Mouse (Mus musculus) heart, embryonic 16.5 days (tissue): Measurements from ENCODE around the gene Pdcl2. TPM values are rescaled to one million over a fixed set of nuclear protein-coding genes. Genes with fewer than 3 reads are reported as not detected.

Experiments used
- ATAC-seq: fragments of 200-750 bp; cut with Nextera tagmentation; replicated peaks from 2 replicates; pipeline ENCODE4 v1.8.0; 2017; ENCODE audit warnings: moderate number of reproducible peaks; ENCODE audit not compliant: insufficient read depth, low FRiP score; ENCODE audit errors: extremely low read depth
- H3K27ac ChIP-seq: fragments of 300-500 bp; sonication (generic); 2 replicates; pipeline ENCODE4 v1.5.1; 2014; ENCODE audit warnings: mild to moderate bottlenecking, low read length, control low read depth, moderate library complexity
- H3K27me3 ChIP-seq: fragments of 300-500 bp; sonication (generic); 2 replicates; pipeline ENCODE4 v1.6.1; 2014; ENCODE audit warnings: low read length, mixed read lengths; ENCODE audit not compliant: control insufficient read depth, insufficient read depth
- H3K36me3 ChIP-seq: fragments of 300-500 bp; sonication (generic); 2 replicates; pipeline ENCODE4 v1.6.1; 2014; ENCODE audit not compliant: control insufficient read depth, insufficient read depth
- H3K4me1 ChIP-seq: fragments of 300-500 bp; sonication (generic); 2 replicates; pipeline ENCODE4 v1.6.1; 2014; ENCODE audit warnings: low read length, mixed read lengths; ENCODE audit not compliant: control insufficient read depth, insufficient read depth
- H3K4me2 ChIP-seq: fragments of 300-500 bp; sonication (generic); 2 replicates; pipeline ENCODE4 v1.6.1; 2014; ENCODE audit warnings: low read depth, mild to moderate bottlenecking, control low read depth, low read length
- H3K4me3 ChIP-seq: fragments of 300-500 bp; sonication (generic); 2 replicates; pipeline ENCODE4 v1.5.1; 2014; ENCODE audit warnings: mild to moderate bottlenecking, control low read depth, low read length
- H3K9ac ChIP-seq: fragments of 300-500 bp; sonication (generic); 2 replicates; pipeline ENCODE4 v1.6.1; 2014; ENCODE audit warnings: low read length, control low read depth
- H3K9me3 ChIP-seq: fragments of 300-500 bp; sonication (generic); replicated peaks from 2 replicates; pipeline ENCODE4 v1.6.1; 2016; ENCODE audit warnings: low read length; ENCODE audit not compliant: control insufficient read depth
- WGBS: fragments of 180-500 bp; shearing (Covaris S2); extraction: QIAGEN DNeasy Blood & Tissue Kit; methylation state at CpG from one replicate; pipeline ENCODE4 v1.1.7; 2014; 5-methylcytosine and 5-hydroxymethylcytosine counted together
- polyA plus RNA-seq: library from polyadenylated mRNA; unstranded; fragments of >200 nt; fragmentation: Nextera tagmentation; extraction: Ambion mirVana; gene quantifications from 2 replicates; pipeline ENCODE4 v1.2.1, GENCODE M21; 2015

The Pdcl2 gene
- polyA plus RNA-seq, 1 experiment from 2014 or later: not detected

DNA sequence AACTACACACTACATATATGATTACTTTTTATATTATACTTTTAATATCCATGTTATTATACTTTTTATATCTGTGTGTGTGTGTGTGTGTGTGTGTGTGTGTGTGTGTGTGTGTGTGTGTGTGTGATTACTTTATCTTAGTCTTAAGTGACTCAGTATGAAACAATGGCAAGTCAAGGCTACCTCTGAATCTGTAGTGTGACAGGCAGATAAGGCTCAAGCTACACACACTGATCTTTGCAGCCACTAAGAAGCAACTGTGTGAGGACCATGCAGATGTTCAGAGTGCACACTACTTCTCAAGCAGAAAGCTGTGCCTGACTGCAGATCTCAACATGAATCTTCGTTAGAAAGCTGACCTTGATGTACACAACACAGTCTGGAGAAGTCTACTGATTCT, 47.1 kb downstream of the Pdcl2 start:
- Histone ChIP-seq H3K4me1 (no peaks in the 10 kb centered on the region), H3K27ac (no peak overlapping the region), H3K9me3 (no peaks in the 10 kb centered on the region), H3K9ac (no peak overlapping the region), H3K27me3 (no peaks in the 10 kb centered on the region), H3K4me2 (no peak overlapping the region), H3K4me3 (no peak overlapping the region), H3K36me3 (no peaks in the 10 kb centered on the region)
- ATAC-seq: no peak
- 68% methylated on average over 1 of the region's 1 CpGs for WGBS

DNA sequence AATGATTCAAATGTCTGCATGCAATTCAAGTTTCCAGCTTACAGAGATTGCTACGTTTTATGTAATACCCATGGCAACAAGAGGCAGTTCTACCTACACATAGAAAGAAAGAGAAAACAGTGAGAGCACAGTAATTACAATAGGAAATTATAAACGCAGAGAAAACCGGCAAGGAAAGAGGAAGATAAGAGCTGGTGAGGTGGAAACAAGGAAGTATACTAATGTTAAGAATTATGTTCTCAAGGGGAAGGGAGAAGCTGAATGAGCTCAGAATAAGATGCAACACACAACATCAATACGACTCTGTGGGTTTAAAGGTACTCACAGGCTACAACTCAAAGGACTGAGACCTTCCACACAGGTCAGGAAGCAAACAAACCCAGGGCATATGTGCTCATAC, 56.0 kb downstream of the Pdcl2 start:
- Histone ChIP-seq H3K36me3 (peaks cover 2% of the 10 kb centered on the region; the same call in 1 of the 2 replicates), H3K9me3 (no peaks in the 10 kb centered on the region), H3K9ac (no peak overlapping the region), H3K4me2 (no peak overlapping the region), H3K4me3 (no peak overlapping the region), H3K4me1 (no peaks in the 10 kb centered on the region), H3K27me3 (no peaks in the 10 kb centered on the region), H3K27ac (no peak overlapping the region)
- 71% methylated on average over 4 of the region's 4 CpGs for WGBS
- no peak for ATAC-seq

Other genes with a start within 250 kb of the Pdcl2 start
- 30.7 TPM in 2 replicates for gene Srd5a3, start 190.9 kb downstream of the Pdcl2 start, polyA plus RNA-seq
- gene Tmem165, start 147.3 kb downstream of the Pdcl2 start, polyA plus RNA-seq: 58.8 and 62.5 TPM in 2 replicates
- gene Clock, start 26.4 kb downstream of the Pdcl2 start, polyA plus RNA-seq: 9.7 and 9.8 TPM in 2 replicates
- not detected in 2 replicates for gene Nmu, start 32.6 kb upstream of the Pdcl2 start, polyA plus RNA-seq
- gene Gm7271, start 152.9 kb upstream of the Pdcl2 start, polyA plus RNA-seq: not detected in 2 replicates
- gene Exoc1, start 198.2 kb upstream of the Pdcl2 start, polyA plus RNA-seq: 21.4 and 23.7 TPM in 2 replicates